Mouse (Mus musculus) forebrain, embryonic 12.5 days (tissue): ENCODE measurements at regions not wholly inside any gene's neighbourhood (a gene's known extent, or its start where the extent isn't known, plus 50 kb on each side); places are given as distances from the start of the nearest gene placed in this dataset. TPM values are rescaled to one million over a fixed set of nuclear protein-coding genes. Genes with fewer than 3 reads are reported as not detected.
A peak's percentile ranks its signal among the peaks of the same experiment; 100 is the strongest.

Source experiments
- ATAC-seq: fragments of 200-750 bp; cut with Nextera tagmentation; 2 replicates; pipeline ENCODE4 v1.8.0; 2017; ENCODE audit warnings: moderate TSS enrichment; ENCODE audit not compliant: low FRiP score
- H3K27ac ChIP-seq: fragments of 300-500 bp; sonication (generic); 2 replicates; pipeline ENCODE4 v1.5.1; 2016; ENCODE audit warnings: mild to moderate bottlenecking
- H3K27me3 ChIP-seq: fragments of 300-500 bp; sonication (generic); 2 replicates; pipeline ENCODE4 v1.6.1; 2016; ENCODE audit warnings: mild to moderate bottlenecking
- H3K36me3 ChIP-seq: fragments of 300-500 bp; sonication (generic); replicated peaks from 2 replicates; pipeline ENCODE4 v1.6.1; 2016; ENCODE audit warnings: mild to moderate bottlenecking
- H3K4me1 ChIP-seq: fragments of 300-500 bp; sonication (generic); 2 replicates; pipeline ENCODE4 v1.6.1; 2016
- H3K4me2 ChIP-seq: fragments of 300-500 bp; sonication (generic); 2 replicates; pipeline ENCODE4 v1.6.1; 2016; ENCODE audit warnings: mild to moderate bottlenecking, moderate library complexity
- H3K4me3 ChIP-seq: fragments of 300-500 bp; sonication (generic); replicated peaks from 2 replicates; pipeline ENCODE4 v1.5.1; 2016; ENCODE audit warnings: mild to moderate bottlenecking
- H3K9ac ChIP-seq: fragments of 300-500 bp; sonication (generic); 2 replicates; pipeline ENCODE4 v1.6.1; 2016; ENCODE audit warnings: mild to moderate bottlenecking
- H3K9me3 ChIP-seq: fragments of 300-500 bp; sonication (generic); 2 replicates; pipeline ENCODE4 v1.6.1; 2016
- WGBS: fragments of 180-500 bp; shearing (Covaris S2); methylation state at CpG from one replicate; pipeline ENCODE4 v1.1.7; 2016; 5-methylcytosine and 5-hydroxymethylcytosine counted together
- microRNA-seq: library from miRNA; unstranded; fragments of <30 nt; microRNA quantifications from one replicate; pipeline ENCODE4, GENCODE M21; 2017

DNA sequence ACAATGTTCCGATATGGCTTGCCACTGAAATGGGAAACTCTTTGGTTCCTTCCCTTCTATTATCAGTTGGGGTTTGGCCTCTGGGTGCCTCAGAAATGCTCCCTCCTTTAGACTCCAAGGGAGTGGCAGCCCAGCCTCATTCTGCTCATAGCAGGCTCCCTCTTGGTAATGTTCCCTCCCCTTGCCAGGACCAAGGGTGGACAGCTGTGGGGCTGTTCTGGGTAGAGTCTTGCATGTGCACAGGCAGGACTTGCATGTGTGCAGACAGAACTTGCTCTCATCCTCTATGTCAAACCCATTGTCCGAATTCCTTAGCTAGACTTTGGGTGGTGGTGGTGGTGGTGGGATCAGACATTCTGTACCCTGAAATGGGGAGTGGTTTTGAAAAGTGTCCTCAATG, 71.8 kb upstream of the Kif2a start:
- no peak for ATAC-seq
- peaks cover 4% of the 10 kb centered on the region; the same call in 1 of the 2 replicates for H3K4me1 ChIP-seq
- no peak overlapping the region for H3K27ac ChIP-seq
- no peak overlapping the region for H3K4me3 ChIP-seq
- H3K4me2 ChIP-seq = no peak overlapping the region
- H3K36me3 ChIP-seq = no peaks in the 10 kb centered on the region
- WGBS = 89% methylated on average over 2 of the region's 2 CpGs
- no peak overlapping the region for H3K9ac ChIP-seq
- no peaks in the 10 kb centered on the region for H3K27me3 ChIP-seq
- no peaks in the 10 kb centered on the region for H3K9me3 ChIP-seq

DNA sequence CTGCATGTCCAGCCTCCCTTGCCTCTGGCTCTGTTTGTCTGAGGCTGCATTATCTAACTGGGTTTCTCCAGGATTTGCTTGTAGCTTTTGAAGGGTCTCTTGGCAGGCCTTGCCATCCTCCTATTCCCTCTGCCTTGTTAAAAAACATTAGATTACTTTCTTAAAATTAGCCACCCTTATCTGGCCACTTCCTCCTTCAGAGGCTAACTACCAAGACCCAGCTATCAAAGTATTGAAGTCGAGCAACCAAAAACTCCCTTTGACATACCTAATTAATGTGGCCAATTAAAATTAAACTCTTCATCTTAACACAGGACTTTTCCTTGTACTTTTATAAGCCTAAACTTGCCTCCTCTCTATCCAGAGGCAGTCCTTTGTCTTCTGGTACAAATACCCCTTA, 66.3 kb upstream of the Kif2a start:
- H3K4me3 ChIP-seq = no peak overlapping the region
- no peaks in the 10 kb centered on the region for H3K27me3 ChIP-seq
- no peaks in the 10 kb centered on the region for H3K36me3 ChIP-seq
- no peak overlapping the region for H3K9ac ChIP-seq
- no peaks in the 10 kb centered on the region for H3K9me3 ChIP-seq
- no peak for ATAC-seq
- WGBS = 7% methylated on average over 1 of the region's 1 CpGs
- no peak overlapping the region for H3K27ac ChIP-seq
- H3K4me1 ChIP-seq = no peaks in the 10 kb centered on the region
- H3K4me2 ChIP-seq = no peak overlapping the region

DNA sequence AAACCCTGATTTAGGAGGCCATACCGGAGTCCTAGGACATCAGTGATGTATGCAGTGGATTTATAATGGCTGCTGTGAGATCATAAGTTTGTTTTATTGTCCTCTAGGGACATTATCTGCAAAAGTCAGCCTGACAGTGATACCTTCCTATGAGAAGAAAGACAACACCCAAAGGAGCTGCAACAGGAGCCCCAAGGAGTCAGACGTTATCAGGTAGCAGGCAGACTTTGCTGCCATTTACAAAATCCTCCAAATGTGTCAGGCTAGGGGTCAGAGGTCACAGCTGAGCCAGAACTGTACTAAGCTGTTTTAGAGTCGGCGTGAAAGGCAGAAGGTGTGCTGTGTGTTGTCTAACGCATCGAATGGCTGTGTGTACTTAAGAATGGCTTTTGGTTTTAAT, 65.4 kb upstream of the Kif2a start:
- ATAC-seq = no peak

DNA sequence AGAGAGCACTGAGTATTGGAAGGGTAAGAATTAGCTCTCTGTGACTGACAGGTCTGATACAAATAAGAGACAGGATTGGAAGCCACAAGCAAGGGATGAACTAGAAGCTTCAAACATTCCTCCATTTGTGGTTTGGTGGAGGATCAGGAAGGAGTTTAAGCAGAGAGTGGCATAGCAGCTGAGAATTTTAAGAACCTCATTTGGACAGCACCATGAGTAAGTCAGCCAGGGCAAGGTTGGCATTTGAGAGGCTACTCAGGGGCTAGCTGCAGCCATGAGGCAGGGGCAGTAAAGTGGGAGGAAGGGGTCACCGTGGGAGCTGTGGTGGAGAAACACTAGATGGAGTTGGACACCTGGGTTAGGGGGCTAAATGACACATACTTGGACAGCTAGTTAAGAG, 56.2 kb upstream of the Kif2a start:
- WGBS = 96% methylated on average over 1 of the region's 1 CpGs

More for the DNA sequence above, 65.4 kb upstream of the Kif2a start:
- Histone ChIP-seq H3K4me1 (no peaks in the 10 kb centered on the region), H3K4me3 (no peak overlapping the region), H3K27ac (no peak overlapping the region), H3K4me2 (no peak overlapping the region), H3K9me3 (no peaks in the 10 kb centered on the region), H3K9ac (no peak overlapping the region), H3K27me3 (no peaks in the 10 kb centered on the region), H3K36me3 (no peaks in the 10 kb centered on the region)
- 71% methylated on average over 6 of the region's 6 CpGs for WGBS

DNA sequence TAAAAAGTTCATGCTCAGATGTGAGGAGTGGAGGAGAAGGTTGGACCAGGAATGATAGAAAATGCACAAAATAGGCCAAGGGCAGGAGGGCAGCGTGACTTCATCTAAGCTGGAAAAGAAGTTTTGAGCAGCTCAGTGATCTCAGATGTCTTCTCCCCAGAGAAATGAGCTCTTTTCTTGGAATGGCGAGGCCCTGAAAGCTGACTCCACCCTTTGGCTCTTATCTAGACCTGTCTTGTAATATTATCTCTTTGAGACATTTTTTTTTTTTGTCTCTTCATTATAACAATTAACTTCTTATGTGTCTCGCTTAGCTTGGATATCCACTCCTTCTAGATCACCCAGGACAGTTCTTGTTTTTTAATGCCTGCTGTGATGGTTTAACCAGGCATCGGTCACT, 53.0 kb upstream of the Kif2a start:
- H3K36me3 ChIP-seq = no peaks in the 10 kb centered on the region
- WGBS = 92% methylated on average over 4 of the region's 4 CpGs
- H3K27ac ChIP-seq = no peak overlapping the region
- no peak overlapping the region for H3K9ac ChIP-seq
- no peak for ATAC-seq
- no peak overlapping the region for H3K4me3 ChIP-seq
- H3K4me2 ChIP-seq = no peak overlapping the region
- H3K4me1 ChIP-seq = peaks cover 16% of the 10 kb centered on the region
- no peaks in the 10 kb centered on the region for H3K9me3 ChIP-seq
- H3K27me3 ChIP-seq = peaks cover 11% of the 10 kb centered on the region; the same call in 1 of the 2 replicates

More for the DNA sequence above, 56.2 kb upstream of the Kif2a start:
- Histone ChIP-seq H3K4me2 (no peak overlapping the region), H3K27me3 (peaks cover 5% of the 10 kb centered on the region; the same call in 1 of the 2 replicates), H3K4me1 (peaks cover 7% of the 10 kb centered on the region), H3K9ac (no peak overlapping the region), H3K9me3 (no peaks in the 10 kb centered on the region), H3K27ac (no peak overlapping the region), H3K36me3 (no peaks in the 10 kb centered on the region), H3K4me3 (no peak overlapping the region)
- no peak for ATAC-seq

DNA sequence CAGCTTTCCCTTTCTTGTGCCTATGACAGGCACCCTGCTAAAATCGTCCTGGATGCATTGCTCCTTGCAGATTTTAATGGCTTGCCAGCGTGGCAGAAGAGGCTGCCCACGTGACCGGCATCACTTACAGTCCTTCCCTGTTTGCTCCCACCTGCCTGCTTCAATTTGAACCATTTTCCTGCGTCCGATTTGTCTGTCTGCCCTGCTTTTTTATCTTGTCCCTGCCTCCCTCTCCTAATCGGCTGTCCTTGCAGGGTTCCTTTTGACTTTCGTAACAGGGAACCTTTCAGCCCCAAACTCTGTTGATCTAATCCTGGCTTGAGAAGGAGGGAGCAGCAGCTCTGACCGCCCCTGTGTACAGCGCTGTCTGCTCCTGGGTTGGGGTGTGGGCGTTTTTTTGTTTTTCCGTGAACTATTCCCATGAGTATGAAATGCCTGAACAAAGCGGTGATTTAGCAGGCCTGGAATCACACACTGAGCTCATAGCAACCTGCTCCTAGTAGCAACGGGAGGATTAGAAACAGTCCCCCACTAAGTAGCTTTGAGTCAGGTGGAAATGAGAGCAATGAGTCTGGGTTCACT, 51.2 kb upstream of the Kif2a start:
- Histone ChIP-seq H3K27ac (peak overlapping the region; percentile 74), H3K9me3 (no peaks in the 10 kb centered on the region)

DNA sequence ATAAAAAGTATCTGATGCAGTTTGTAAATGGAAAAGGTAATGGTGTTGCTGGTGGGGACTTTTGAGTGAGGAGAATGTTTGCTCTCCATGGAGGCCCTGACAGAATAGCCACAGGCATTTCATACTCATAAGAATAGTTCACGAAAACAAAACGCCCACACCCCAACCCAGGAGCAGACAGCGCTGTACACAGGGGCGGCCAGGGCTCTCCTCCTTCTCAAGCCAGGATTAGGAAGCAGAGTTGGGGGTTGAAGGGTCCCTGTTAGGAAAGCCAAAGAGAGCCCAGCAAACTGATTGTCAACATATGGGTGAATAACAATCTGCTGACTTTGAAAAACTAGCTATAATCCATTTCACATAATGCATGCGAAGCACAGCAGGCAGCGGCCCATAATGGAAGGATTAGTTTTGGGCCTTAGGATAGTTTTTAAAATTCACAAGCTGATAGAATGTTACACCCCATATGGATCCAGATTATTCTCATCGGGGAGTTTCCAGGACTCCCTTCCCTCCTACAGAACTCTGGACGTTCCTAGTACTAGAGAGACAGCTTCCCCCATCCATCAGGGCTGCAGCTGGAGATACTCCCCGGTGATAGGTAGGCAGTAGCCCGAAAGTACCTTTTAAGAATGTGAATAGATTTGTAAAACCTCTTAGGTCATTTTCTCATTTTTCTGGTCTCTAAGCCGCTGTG, 50.6 kb upstream of the Kif2a start:
- Histone ChIP-seq H3K9me3 (no peaks in the 10 kb centered on the region), H3K4me3 (peak overlapping the region; percentile 35), H3K9ac (peak overlapping the region; percentile 47), H3K36me3 (no peaks in the 10 kb centered on the region), H3K4me2 (peak overlapping the region; percentile 62), H3K27ac (peak overlapping the region; percentile 74; the same call in 1 of the 2 replicates), H3K27me3 (peaks cover 11% of the 10 kb centered on the region; the same call in 1 of the 2 replicates), H3K4me1 (peaks cover 16% of the 10 kb centered on the region)
- WGBS = 9% methylated on average over 11 of the region's 11 CpGs
- ATAC-seq = peak; percentile 59

More for the DNA sequence above, 51.2 kb upstream of the Kif2a start:
- peak overlapping the region; percentile 62 for H3K4me2 ChIP-seq
- peak; percentile 79 for ATAC-seq
- peak overlapping the region; percentile 47 for H3K9ac ChIP-seq
- no peaks in the 10 kb centered on the region for H3K36me3 ChIP-seq
- under 1% methylated on average over 14 of the region's 14 CpGs for WGBS
- peaks cover 11% of the 10 kb centered on the region; the same call in 1 of the 2 replicates for H3K27me3 ChIP-seq
- H3K4me3 ChIP-seq = peak overlapping the region; percentile 35
- H3K4me1 ChIP-seq = peaks cover 16% of the 10 kb centered on the region

Small RNAs in the stretch of these regions (microRNA-seq; reads per million reads assigned to microRNA genes)
- gene Gm22118 = not detected
